Mouse (Mus musculus): ENCODE data around the gene Zfp385a. TPM values are rescaled to one million over a fixed set of nuclear protein-coding genes. Genes with fewer than 3 reads are reported as not detected.

Zfp385a gene
- polyA plus RNA-seq, 1 experiment from 2014 or later, result 9.0 TPM

- no peak overlapping the region for H3K27ac ChIP-seq
- 0 out of 2 replicates have a peak, but pooled peaks cover 6% of the 10 kb centered on the region for H3K4me1 ChIP-seq
- H3K9ac ChIP-seq, result no peak overlapping the region
- H3K9me3 ChIP-seq, result no peaks in the 10 kb centered on the region
- H3K4me3 ChIP-seq, result no peak overlapping the region
- 64% methylated on average over 5 of the region's 5 CpGs for WGBS
- no peak overlapping the region for H3K4me2 ChIP-seq
- H3K36me3 ChIP-seq, result no peaks in the 10 kb centered on the region
- H3K27me3 ChIP-seq, result peaks cover 23% of the 10 kb centered on the region
- ATAC-seq (ENCODE audit: borderline replicate concordance, extremely low read depth, low FRiP score, low TSS enrichment), result no peak; the same call in 1 of the 2 replicates
These were observed 6.2 kb downstream of the Zfp385a start for GRCm38 (mm10) chr15:103333738-103334137.

- no peak overlapping the region for H3K4me2 ChIP-seq
- 58% methylated on average over 5 of the region's 5 CpGs for WGBS
- no peak overlapping the region for H3K9ac ChIP-seq
- H3K4me1 ChIP-seq, result 0 out of 2 replicates have a peak, but pooled peaks cover 6% of the 10 kb centered on the region
- H3K27ac ChIP-seq, result no peak overlapping the region
- no peak overlapping the region for H3K4me3 ChIP-seq
- no peaks in the 10 kb centered on the region for H3K9me3 ChIP-seq
- H3K36me3 ChIP-seq, result no peaks in the 10 kb centered on the region
- 0 out of 2 replicates have a peak, but pooled peaks have one; percentile 29 for ATAC-seq (ENCODE audit: borderline replicate concordance, extremely low read depth, low FRiP score, low TSS enrichment)
- H3K27me3 ChIP-seq, result peaks cover 17% of the 10 kb centered on the region
These were observed 6.7 kb downstream of the Zfp385a start for GRCm38 (mm10) chr15:103333081-103333615.

- H3K27ac ChIP-seq, result peak overlapping the region; percentile 51
- peak overlapping the region; percentile 94 for H3K4me2 ChIP-seq
- H3K36me3 ChIP-seq, result no peaks in the 10 kb centered on the region
- H3K9me3 ChIP-seq, result no peaks in the 10 kb centered on the region
- peak; percentile 96 for ATAC-seq (ENCODE audit: borderline replicate concordance, extremely low read depth, low FRiP score, low TSS enrichment)
- H3K4me1 ChIP-seq, result peaks cover 22% of the 10 kb centered on the region
- peak overlapping the region; percentile 78 for H3K4me3 ChIP-seq
- peak overlapping the region; percentile 75 for H3K9ac ChIP-seq
- no peaks in the 10 kb centered on the region for H3K27me3 ChIP-seq
- WGBS, result under 1% methylated on average over 33 of the region's 40 CpGs
These were observed 16.2 kb downstream of the Zfp385a start for GRCm38 (mm10) chr15:103323455-103324247.

DNA sequence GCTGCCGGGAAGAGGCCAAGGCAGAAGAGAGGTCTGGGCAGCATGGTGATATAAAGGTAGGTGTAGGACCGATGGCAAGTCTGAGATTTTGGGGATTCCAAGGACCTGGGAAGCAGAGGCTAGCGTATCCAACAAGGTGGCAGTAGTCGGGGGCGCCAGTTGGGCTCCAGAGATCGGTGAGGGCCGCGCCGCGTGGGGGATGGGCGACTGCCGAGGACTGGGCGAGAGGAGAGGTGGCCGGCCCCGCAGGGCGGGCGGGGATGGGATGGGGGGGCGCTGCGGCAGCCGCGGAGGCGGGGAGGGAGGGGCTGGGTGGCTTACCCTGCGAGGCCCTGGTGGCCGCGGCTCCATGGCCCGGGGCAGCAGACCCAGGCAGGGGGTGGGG, 16.8 kb downstream of the Zfp385a start:
- Histone ChIP-seq H3K27ac (peak overlapping the region; percentile 51; the same call in 1 of the 2 replicates), H3K4me3 (peak overlapping the region; percentile 78), H3K4me2 (peak overlapping the region; percentile 94), H3K4me1 (peaks cover 22% of the 10 kb centered on the region), H3K36me3 (peaks cover under 1% of the 10 kb centered on the region; the same call in 1 of the 2 replicates), H3K27me3 (no peaks in the 10 kb centered on the region), H3K9me3 (no peaks in the 10 kb centered on the region), H3K9ac (peak overlapping the region; percentile 75)
- peak; percentile 70 for ATAC-seq (ENCODE audit: borderline replicate concordance, extremely low read depth, low FRiP score, low TSS enrichment)
- WGBS, result 2% methylated on average over 20 of the region's 26 CpGs

DNA sequence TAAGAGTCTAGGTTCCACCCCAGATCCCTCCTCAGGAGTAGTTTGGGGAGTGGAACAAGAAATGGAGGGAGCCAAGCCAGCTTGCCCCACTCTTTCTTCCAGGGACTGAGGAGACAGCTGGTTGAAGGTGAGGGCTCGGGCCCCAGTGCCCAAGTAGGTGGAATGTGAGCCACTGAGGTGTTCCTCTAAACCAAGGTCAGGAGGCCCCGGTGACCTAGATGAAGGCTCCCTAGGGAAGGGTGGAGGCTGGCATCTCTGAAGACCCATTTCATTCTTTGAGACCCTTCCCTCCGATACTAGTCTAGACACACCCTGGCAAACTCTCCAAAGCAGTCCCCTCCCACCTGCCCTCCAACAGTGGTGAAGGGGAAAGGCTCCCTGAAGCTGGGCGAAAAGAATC, 17.5 kb downstream of the Zfp385a start:
- WGBS, result 50% methylated on average over 4 of the region's 4 CpGs
- H3K4me1 ChIP-seq, result peaks cover 22% of the 10 kb centered on the region
- no peak for ATAC-seq (ENCODE audit: borderline replicate concordance, extremely low read depth, low FRiP score, low TSS enrichment)

GRCm38 (mm10) chr15:103321076-103321475, 18.8 kb downstream of the Zfp385a start:
- no peak overlapping the region for H3K4me2 ChIP-seq
- peaks cover 25% of the 10 kb centered on the region for H3K4me1 ChIP-seq
- no peak overlapping the region for H3K27ac ChIP-seq
- H3K4me3 ChIP-seq, result no peak overlapping the region
- WGBS, result 57% methylated on average over 1 of the region's 1 CpGs
- no peaks in the 10 kb centered on the region for H3K9me3 ChIP-seq
- H3K9ac ChIP-seq, result no peak overlapping the region
- peaks cover 4% of the 10 kb centered on the region; the same call in 1 of the 2 replicates for H3K36me3 ChIP-seq
- H3K27me3 ChIP-seq, result no peaks in the 10 kb centered on the region
- ATAC-seq (ENCODE audit: borderline replicate concordance, extremely low read depth, low FRiP score, low TSS enrichment), result no peak

More for the DNA sequence above, 17.5 kb downstream of the Zfp385a start:
- no peak overlapping the region for H3K27ac ChIP-seq
- H3K4me3 ChIP-seq, result peak overlapping the region; percentile 78
- peak overlapping the region; percentile 94 for H3K4me2 ChIP-seq
- H3K9me3 ChIP-seq, result no peaks in the 10 kb centered on the region
- no peaks in the 10 kb centered on the region for H3K27me3 ChIP-seq
- H3K9ac ChIP-seq, result peak overlapping the region; percentile 75; the same call in 1 of the 2 replicates
- peaks cover 4% of the 10 kb centered on the region; the same call in 1 of the 2 replicates for H3K36me3 ChIP-seq

GRCm38 (mm10) chr15:103318201-103318816, 21.6 kb downstream of the Zfp385a start:
- H3K27ac ChIP-seq, result no peak overlapping the region
- peaks cover 8% of the 10 kb centered on the region; the same call in 1 of the 2 replicates for H3K36me3 ChIP-seq
- no peak overlapping the region for H3K4me3 ChIP-seq
- no peaks in the 10 kb centered on the region for H3K27me3 ChIP-seq
- no peak overlapping the region for H3K4me2 ChIP-seq
- H3K9me3 ChIP-seq, result no peaks in the 10 kb centered on the region
- H3K4me1 ChIP-seq, result peaks cover 44% of the 10 kb centered on the region
- WGBS, result 64% methylated on average over 3 of the region's 3 CpGs
- no peak overlapping the region for H3K9ac ChIP-seq
- ATAC-seq (ENCODE audit: borderline replicate concordance, extremely low read depth, low FRiP score, low TSS enrichment), result no peak

DNA sequence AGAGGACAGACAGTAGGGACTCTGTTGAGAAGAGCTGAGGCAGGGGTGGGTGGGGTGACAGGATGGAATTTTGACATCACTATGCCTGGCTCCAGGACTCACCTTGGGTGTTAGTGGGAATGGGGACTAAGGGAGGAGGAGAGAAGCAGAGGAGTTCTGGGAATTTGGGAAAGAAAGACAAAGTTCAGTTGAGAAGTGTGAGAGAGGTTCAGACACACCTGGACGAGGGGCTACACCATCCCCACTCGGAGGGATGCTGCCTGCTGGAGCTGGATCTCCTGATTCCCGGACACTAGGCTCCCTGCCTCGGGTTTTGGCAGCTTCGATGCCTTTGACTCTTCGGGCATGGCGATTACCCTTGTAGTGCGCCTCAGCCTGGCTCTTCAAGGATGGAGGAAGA, 22.2 kb downstream of the Zfp385a start:
- H3K9me3 ChIP-seq, result no peaks in the 10 kb centered on the region
- WGBS, result 87% methylated on average over 8 of the region's 8 CpGs
- H3K27ac ChIP-seq, result no peak overlapping the region
- no peak for ATAC-seq (ENCODE audit: borderline replicate concordance, extremely low read depth, low FRiP score, low TSS enrichment)
- H3K4me3 ChIP-seq, result no peak overlapping the region
- no peak overlapping the region for H3K9ac ChIP-seq
- H3K4me2 ChIP-seq, result no peak overlapping the region
- H3K27me3 ChIP-seq, result no peaks in the 10 kb centered on the region
- H3K4me1 ChIP-seq, result peaks cover 43% of the 10 kb centered on the region
- H3K36me3 ChIP-seq, result peaks cover 8% of the 10 kb centered on the region; the same call in 1 of the 2 replicates

GRCm38 (mm10) chr15:103317120-103317519, 22.8 kb downstream of the Zfp385a start:
- Histone ChIP-seq H3K27me3 (no peaks in the 10 kb centered on the region), H3K9ac (no peak overlapping the region), H3K27ac (no peak overlapping the region), H3K4me1 (peaks cover 36% of the 10 kb centered on the region), H3K4me2 (no peak overlapping the region), H3K4me3 (no peak overlapping the region), H3K9me3 (no peaks in the 10 kb centered on the region), H3K36me3 (peaks cover 8% of the 10 kb centered on the region; the same call in 1 of the 2 replicates)
- no peak for ATAC-seq (ENCODE audit: borderline replicate concordance, extremely low read depth, low FRiP score, low TSS enrichment)

- Histone ChIP-seq H3K9ac (no peak overlapping the region), H3K9me3 (no peaks in the 10 kb centered on the region), H3K4me2 (no peak overlapping the region), H3K27ac (no peak overlapping the region), H3K36me3 (peaks cover 8% of the 10 kb centered on the region; the same call in 1 of the 2 replicates), H3K4me1 (peaks cover 31% of the 10 kb centered on the region), H3K27me3 (no peaks in the 10 kb centered on the region), H3K4me3 (no peak overlapping the region)
- WGBS, result 63% methylated on average over 10 of the region's 10 CpGs
- ATAC-seq (ENCODE audit: borderline replicate concordance, extremely low read depth, low FRiP score, low TSS enrichment), result no peak
These were observed 23.7 kb downstream of the Zfp385a start for GRCm38 (mm10) chr15:103315979-103316776.

DNA sequence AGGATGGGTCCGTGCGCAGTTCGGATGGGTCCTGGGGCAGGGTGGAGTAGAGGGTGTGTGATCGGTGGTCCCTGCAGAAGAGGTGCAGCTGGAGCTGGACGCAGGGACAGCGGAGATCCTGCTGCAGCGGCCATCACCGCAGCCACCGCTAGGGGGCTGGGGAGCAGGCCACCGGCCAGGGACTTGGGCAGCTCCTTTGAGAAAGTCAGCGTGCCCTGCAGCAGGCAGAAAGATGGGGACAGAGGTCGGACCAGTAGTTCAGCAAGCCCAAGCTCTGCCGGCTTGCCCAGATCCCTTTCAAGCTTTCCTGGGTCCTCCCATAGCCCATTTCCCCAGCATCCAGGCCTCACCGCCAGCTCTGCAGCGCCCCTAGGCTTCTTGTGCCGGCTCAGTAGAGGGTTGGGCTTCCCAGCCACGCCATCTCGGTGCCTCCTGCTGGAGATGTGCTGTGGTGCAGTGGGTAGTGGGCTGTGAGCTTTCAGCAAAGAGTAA, 24.8 kb downstream of the Zfp385a start:
- H3K27me3 ChIP-seq, result no peaks in the 10 kb centered on the region
- WGBS, result 5% methylated on average over 18 of the region's 18 CpGs
- H3K4me2 ChIP-seq, result peak overlapping the region; percentile 69
- no peak overlapping the region for H3K27ac ChIP-seq
- peak overlapping the region; percentile 34 for H3K9ac ChIP-seq
- no peaks in the 10 kb centered on the region for H3K9me3 ChIP-seq
- H3K4me3 ChIP-seq, result peak overlapping the region; percentile 30
- peaks cover 31% of the 10 kb centered on the region for H3K4me1 ChIP-seq
- ATAC-seq (ENCODE audit: borderline replicate concordance, extremely low read depth, low FRiP score, low TSS enrichment), result peak; percentile 72
- H3K36me3 ChIP-seq, result peaks cover 8% of the 10 kb centered on the region; the same call in 1 of the 2 replicates

Measured in lung, embryonic 15.5 days (tissue).